Mouse (Mus musculus): Measurements from ENCODE around the gene Gm28374. TPM values are rescaled to one million over a fixed set of nuclear protein-coding genes. Genes with fewer than 3 reads are reported as not detected.

Gene Gm28374
- polyA plus RNA-seq, 1 experiment from 2014 or later = 1.9 TPM

- Histone ChIP-seq H3K9ac (peak overlapping the region; percentile 42; the same call in 1 of the 2 replicates), H3K4me3 (replicated peaks) (peak overlapping the region; percentile 49), H3K4me2 (replicated peaks) (peak overlapping the region; percentile 96), H3K27me3 (no peaks in the 10 kb centered on the region), H3K27ac (replicated peaks) (peak overlapping the region; percentile 76), H3K36me3 (peaks cover 32% of the 10 kb centered on the region), H3K9me3 (replicated peaks) (no peaks in the 10 kb centered on the region), H3K4me1 (peaks cover 41% of the 10 kb centered on the region)
- no peak for ATAC-seq (ENCODE audit: insufficient number of reproducible peaks, low FRiP score, low TSS enrichment, low read depth)
- 26% methylated on average over 5 of the region's 5 CpGs for WGBS
These were observed 15.5 kb downstream of the Gm28374 start for GRCm38 (mm10) chr19:6066571-6066970.

- H3K4me3 ChIP-seq (replicated peaks) = peak overlapping the region; percentile 86; the same call in 1 of the 2 replicates
- H3K4me1 ChIP-seq = peaks cover 51% of the 10 kb centered on the region
- no peak overlapping the region for H3K27ac ChIP-seq (replicated peaks)
- H3K27me3 ChIP-seq = no peaks in the 10 kb centered on the region
- H3K36me3 ChIP-seq = peaks cover 14% of the 10 kb centered on the region
- no peak overlapping the region for H3K4me2 ChIP-seq (replicated peaks)
- H3K9me3 ChIP-seq (replicated peaks) = no peaks in the 10 kb centered on the region
- ATAC-seq (ENCODE audit: insufficient number of reproducible peaks, low FRiP score, low TSS enrichment, low read depth) = no peak
- no peak overlapping the region for H3K9ac ChIP-seq
- WGBS = 93% methylated on average over 6 of the region's 6 CpGs
These were observed 19.0 kb downstream of the Gm28374 start for GRCm38 (mm10) chr19:6063081-6063480.

- Histone ChIP-seq H3K4me3 (replicated peaks) (peak overlapping the region; percentile 86), H3K9me3 (replicated peaks) (no peaks in the 10 kb centered on the region), H3K27ac (replicated peaks) (peak overlapping the region; percentile 96), H3K27me3 (no peaks in the 10 kb centered on the region), H3K9ac (peak overlapping the region; percentile 97), H3K36me3 (peaks cover 14% of the 10 kb centered on the region), H3K4me1 (peaks cover 44% of the 10 kb centered on the region), H3K4me2 (replicated peaks) (peak overlapping the region; percentile 96)
- no peak for ATAC-seq (ENCODE audit: insufficient number of reproducible peaks, low FRiP score, low TSS enrichment, low read depth)
- 69% methylated on average over 5 of the region's 5 CpGs for WGBS
These were observed 19.6 kb downstream of the Gm28374 start for GRCm38 (mm10) chr19:6062418-6062817.

- peak overlapping the region; percentile 97 for H3K9ac ChIP-seq
- no peaks in the 10 kb centered on the region for H3K9me3 ChIP-seq (replicated peaks)
- peak overlapping the region; percentile 86 for H3K4me3 ChIP-seq (replicated peaks)
- H3K36me3 ChIP-seq = peaks cover 14% of the 10 kb centered on the region
- H3K4me2 ChIP-seq (replicated peaks) = peak overlapping the region; percentile 96
- peaks cover 41% of the 10 kb centered on the region for H3K4me1 ChIP-seq
- 1% methylated on average over 44 of the region's 44 CpGs for WGBS
- H3K27me3 ChIP-seq = no peaks in the 10 kb centered on the region
- peak overlapping the region; percentile 96 for H3K27ac ChIP-seq (replicated peaks)
- no peak for ATAC-seq (ENCODE audit: insufficient number of reproducible peaks, low FRiP score, low TSS enrichment, low read depth)
These were observed 20.3 kb downstream of the Gm28374 start for GRCm38 (mm10) chr19:6061641-6062302.

GRCm38 (mm10) chr19:6061021-6061533 lies 21.0 kb downstream of the Gm28374 start, which contains the start of gene Znhit2:
Znhit2 (plus strand) TSS chr19:6061192.
- Histone ChIP-seq H3K9ac (peak within 1 kb of the TSS; percentile 97), H3K4me1 (peaks cover 41% of the 10 kb centered on the region), H3K27ac (replicated peaks) (peak within 1 kb of the TSS; percentile 96), H3K36me3 (peaks cover 14% of the 10 kb centered on the region), H3K9me3 (replicated peaks) (no peaks in the 10 kb centered on the region), H3K27me3 (no peaks in the 10 kb centered on the region), H3K4me3 (replicated peaks) (peak within 1 kb of the TSS; percentile 86), H3K4me2 (replicated peaks) (peak within 1 kb of the TSS; percentile 96)
- WGBS = under 1% methylated on average over 58 of the region's 58 CpGs
- ATAC-seq (ENCODE audit: insufficient number of reproducible peaks, low FRiP score, low TSS enrichment, low read depth) = peak; percentile 81

- peaks cover 42% of the 10 kb centered on the region for H3K4me1 ChIP-seq
- no peaks in the 10 kb centered on the region for H3K9me3 ChIP-seq (replicated peaks)
- WGBS = 75% methylated on average over 5 of the region's 5 CpGs
- peaks cover 32% of the 10 kb centered on the region for H3K36me3 ChIP-seq
- no peaks in the 10 kb centered on the region for H3K27me3 ChIP-seq
- peak overlapping the region; percentile 95 for H3K9ac ChIP-seq
- no peak for ATAC-seq (ENCODE audit: insufficient number of reproducible peaks, low FRiP score, low TSS enrichment, low read depth)
- peak overlapping the region; percentile 80 for H3K4me2 ChIP-seq (replicated peaks)
- H3K27ac ChIP-seq (replicated peaks) = 0 out of 2 replicates have a peak overlapping the region, but pooled peaks have one; percentile 86
- H3K4me3 ChIP-seq (replicated peaks) = peak overlapping the region; percentile 97
These were observed 23.1 kb downstream of the Gm28374 start for GRCm38 (mm10) chr19:6058966-6059365.

- Histone ChIP-seq H3K4me3 (replicated peaks) (peak overlapping the region; percentile 97), H3K9me3 (replicated peaks) (no peaks in the 10 kb centered on the region), H3K9ac (peak overlapping the region; percentile 95), H3K36me3 (peaks cover 36% of the 10 kb centered on the region), H3K27ac (replicated peaks) (peak overlapping the region; percentile 86; the same call in 1 of the 2 replicates), H3K4me1 (peaks cover 42% of the 10 kb centered on the region), H3K4me2 (replicated peaks) (peak overlapping the region; percentile 80), H3K27me3 (no peaks in the 10 kb centered on the region)
- no peak for ATAC-seq (ENCODE audit: insufficient number of reproducible peaks, low FRiP score, low TSS enrichment, low read depth)
- WGBS = 37% methylated on average over 5 of the region's 5 CpGs
These were observed 23.5 kb downstream of the Gm28374 start for GRCm38 (mm10) chr19:6058513-6058912.

- peaks cover 47% of the 10 kb centered on the region for H3K36me3 ChIP-seq
- H3K27ac ChIP-seq (replicated peaks) = peak within 1 kb of the TSS; percentile 86
- peak within 1 kb of the TSS; percentile 80 for H3K4me2 ChIP-seq (replicated peaks)
- H3K27me3 ChIP-seq = no peaks in the 10 kb centered on the region
- H3K4me3 ChIP-seq (replicated peaks) = peak within 1 kb of the TSS; percentile 97
- peak within 1 kb of the TSS; percentile 95 for H3K9ac ChIP-seq
- H3K4me1 ChIP-seq = peaks cover 33% of the 10 kb centered on the region
- WGBS = under 1% methylated on average over 62 of the region's 63 CpGs
- no peaks in the 10 kb centered on the region for H3K9me3 ChIP-seq (replicated peaks)
- peak; percentile 92 for ATAC-seq (ENCODE audit: insufficient number of reproducible peaks, low FRiP score, low TSS enrichment, low read depth)
These were observed 24.6 kb downstream of the Gm28374 start, which contains the start of the genes Mrpl49 and Fau for GRCm38 (mm10) chr19:6057313-6058096. Mrpl49 (minus strand) TSS chr19:6057785. Fau (plus strand) TSS chr19:6057844.

GRCm38 (mm10) chr19:6056696-6057095 lies 25.4 kb downstream of the Gm28374 start:
- H3K9me3 ChIP-seq (replicated peaks) = no peaks in the 10 kb centered on the region
- H3K36me3 ChIP-seq = peaks cover 55% of the 10 kb centered on the region
- no peaks in the 10 kb centered on the region for H3K27me3 ChIP-seq
- H3K4me2 ChIP-seq (replicated peaks) = peak overlapping the region; percentile 80
- H3K27ac ChIP-seq (replicated peaks) = no peak overlapping the region
- no peak for ATAC-seq (ENCODE audit: insufficient number of reproducible peaks, low FRiP score, low TSS enrichment, low read depth)
- H3K9ac ChIP-seq = peak overlapping the region; percentile 95
- H3K4me3 ChIP-seq (replicated peaks) = peak overlapping the region; percentile 97
- 53% methylated on average over 4 of the region's 4 CpGs for WGBS
- peaks cover 24% of the 10 kb centered on the region for H3K4me1 ChIP-seq

- H3K9ac ChIP-seq = no peak overlapping the region
- no peak for ATAC-seq (ENCODE audit: insufficient number of reproducible peaks, low FRiP score, low TSS enrichment, low read depth)
- no peaks in the 10 kb centered on the region for H3K9me3 ChIP-seq (replicated peaks)
- no peaks in the 10 kb centered on the region for H3K27me3 ChIP-seq
- H3K4me1 ChIP-seq = peaks cover 19% of the 10 kb centered on the region
- peaks cover 71% of the 10 kb centered on the region for H3K36me3 ChIP-seq
- 81% methylated on average over 5 of the region's 5 CpGs for WGBS
- no peak overlapping the region for H3K4me2 ChIP-seq (replicated peaks)
- no peak overlapping the region for H3K4me3 ChIP-seq (replicated peaks)
- no peak overlapping the region for H3K27ac ChIP-seq (replicated peaks)
These were observed 27.8 kb downstream of the Gm28374 start for GRCm38 (mm10) chr19:6054296-6054695.

GRCm38 (mm10) chr19:6052516-6052915 lies 29.5 kb downstream of the Gm28374 start:
- Histone ChIP-seq H3K4me2 (replicated peaks) (no peak overlapping the region), H3K27me3 (no peaks in the 10 kb centered on the region), H3K4me1 (peaks cover 22% of the 10 kb centered on the region), H3K9ac (no peak overlapping the region), H3K27ac (replicated peaks) (no peak overlapping the region), H3K9me3 (replicated peaks) (no peaks in the 10 kb centered on the region), H3K4me3 (replicated peaks) (no peak overlapping the region), H3K36me3 (peaks cover 77% of the 10 kb centered on the region)
- 82% methylated on average over 7 of the region's 7 CpGs for WGBS
- ATAC-seq (ENCODE audit: insufficient number of reproducible peaks, low FRiP score, low TSS enrichment, low read depth) = no peak

Data from embryonic facial prominence, embryonic 15.5 days (tissue).